Mouse (Mus musculus) forebrain, embryonic 15.5 days (tissue): ENCODE results near the gene Rasgef1a. TPM values are rescaled to one million over a fixed set of nuclear protein-coding genes. Genes with fewer than 3 reads are reported as not detected.
A peak's percentile ranks its signal among the peaks of the same experiment; 100 is the strongest.

Experiments used
- ATAC-seq: fragments of 200-750 bp; cut with Nextera tagmentation; replicated peaks from 2 replicates; pipeline ENCODE4 v1.8.0; 2017; ENCODE audit warnings: mild to moderate bottlenecking, moderate TSS enrichment, moderate library complexity
- H3K27ac ChIP-seq: fragments of 300-500 bp; sonication (generic); replicated peaks from 2 replicates; pipeline ENCODE4 v1.5.1; 2015; ENCODE audit warnings: mild to moderate bottlenecking, inconsistent platforms
- H3K27me3 ChIP-seq: fragments of 300-500 bp; sonication (generic); 2 replicates; pipeline ENCODE4 v1.6.1; 2015; ENCODE audit warnings: inconsistent platforms
- H3K36me3 ChIP-seq: fragments of 300-500 bp; sonication (generic); 2 replicates; pipeline ENCODE4 v1.6.1; 2015; ENCODE audit warnings: mild to moderate bottlenecking, inconsistent platforms
- H3K4me1 ChIP-seq: fragments of 300-500 bp; sonication (generic); 2 replicates; pipeline ENCODE4 v1.6.1; 2015; ENCODE audit warnings: inconsistent platforms
- H3K4me2 ChIP-seq: fragments of 300-500 bp; sonication (generic); replicated peaks from 2 replicates; pipeline ENCODE4 v1.6.1; 2015; ENCODE audit warnings: mild to moderate bottlenecking, inconsistent platforms
- H3K4me3 ChIP-seq: fragments of 300-500 bp; sonication (generic); 2 replicates; pipeline ENCODE4 v1.5.1; 2015; ENCODE audit warnings: mild to moderate bottlenecking, inconsistent platforms
- H3K9ac ChIP-seq: fragments of 300-500 bp; sonication (generic); replicated peaks from 2 replicates; pipeline ENCODE4 v1.6.1; 2015; ENCODE audit warnings: mild to moderate bottlenecking, inconsistent platforms
- H3K9me3 ChIP-seq: fragments of 300-500 bp; sonication (generic); 2 replicates; pipeline ENCODE4 v1.6.1; 2016; ENCODE audit warnings: inconsistent platforms
- WGBS: fragments of 180-500 bp; shearing (Covaris S2); methylation state at CpG from one replicate; pipeline ENCODE4 v1.1.7; 2015; ENCODE audit warnings: mixed read lengths; 5-methylcytosine and 5-hydroxymethylcytosine counted together
- polyA plus RNA-seq: library from polyadenylated mRNA; unstranded; fragments of >200 nt; fragmentation: Nextera tagmentation; extraction: Ambion mirVana; gene quantifications from 2 replicates; pipeline ENCODE4 v1.2.1, GENCODE M21; 2015

The Rasgef1a gene
- 3.7 and 4.1 TPM in 2 replicates for polyA plus RNA-seq

GRCm38 (mm10) chr6:118010756-118011615 lies at the start of gene Rasgef1a:
Gene Rasgef1a, plus strand, starts transcription at chr6:118011438.
- H3K4me1 ChIP-seq = peaks cover 23% of the 10 kb centered on the region
- H3K9ac ChIP-seq = peak within 1 kb of the TSS; percentile 51
- H3K36me3 ChIP-seq = no peaks in the 10 kb centered on the region
- peak within 1 kb of the TSS; percentile 50 for H3K4me3 ChIP-seq
- 0 out of 2 replicates have a peak within 1 kb of the TSS, but pooled peaks have one; percentile 11 for H3K27ac ChIP-seq
- H3K27me3 ChIP-seq = peaks cover 14% of the 10 kb centered on the region; the same call in 1 of the 2 replicates
- H3K4me2 ChIP-seq = peak within 1 kb of the TSS; percentile 71
- no peaks in the 10 kb centered on the region for H3K9me3 ChIP-seq
- WGBS = 11% methylated on average over 57 of the region's 70 CpGs
- peak; percentile 56; the same call in 1 of the 2 replicates for ATAC-seq

DNA sequence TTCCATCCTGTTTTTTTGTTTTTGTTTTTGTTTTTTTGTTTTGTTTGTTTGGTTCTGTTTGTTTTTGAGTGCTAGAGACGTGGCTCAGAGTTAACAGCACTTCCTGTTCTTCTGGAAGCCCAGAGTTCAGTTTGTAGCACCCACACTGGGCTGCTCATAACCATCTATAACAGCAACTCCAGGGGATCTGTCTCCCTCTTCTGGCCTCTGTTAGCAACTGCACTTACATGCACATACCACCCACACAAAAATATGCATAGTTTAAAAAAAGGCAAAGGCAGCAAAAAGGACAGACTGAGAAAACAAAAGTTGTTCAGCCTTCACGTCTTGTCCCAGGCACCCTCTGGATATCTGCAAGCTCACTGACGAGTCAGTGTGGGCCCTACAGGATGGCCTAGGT lies 48.0 kb upstream of the Rasgef1a start:
- no peak overlapping the region for H3K9ac ChIP-seq
- WGBS = 82% methylated on average over 3 of the region's 3 CpGs

DNA sequence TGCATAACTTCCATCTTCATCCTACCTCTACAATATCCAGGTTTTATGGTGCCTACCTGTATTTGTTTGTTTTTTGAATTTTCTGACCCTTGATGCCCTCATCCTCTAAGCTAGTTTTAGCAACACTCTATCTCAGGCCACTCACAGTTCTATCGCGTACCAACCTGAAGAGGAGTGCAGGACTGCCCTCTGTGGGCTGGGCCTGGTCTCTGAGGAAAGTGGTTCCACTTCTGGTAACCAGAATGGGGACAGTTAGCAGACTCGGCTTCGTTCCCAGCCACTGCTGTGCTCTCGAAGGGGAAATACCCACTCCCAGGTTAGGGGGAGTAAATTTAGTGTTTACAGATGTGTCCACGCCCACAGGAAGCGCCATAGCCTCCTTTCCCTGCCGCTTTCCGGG lies 44.5 kb upstream of the Rasgef1a start:
- no peak overlapping the region for H3K4me3 ChIP-seq
- no peak overlapping the region for H3K9ac ChIP-seq
- H3K36me3 ChIP-seq = no peaks in the 10 kb centered on the region
- 66% methylated on average over 9 of the region's 9 CpGs for WGBS
- no peaks in the 10 kb centered on the region; the same call in 1 of the 2 replicates for H3K9me3 ChIP-seq
- no peaks in the 10 kb centered on the region for H3K4me1 ChIP-seq
- ATAC-seq = no peak
- no peak overlapping the region for H3K27ac ChIP-seq
- no peaks in the 10 kb centered on the region for H3K27me3 ChIP-seq
- H3K4me2 ChIP-seq = no peak overlapping the region

More for the DNA sequence above, 48.0 kb upstream of the Rasgef1a start:
- H3K27ac ChIP-seq = no peak overlapping the region
- H3K4me2 ChIP-seq = no peak overlapping the region
- no peaks in the 10 kb centered on the region for H3K4me1 ChIP-seq
- no peaks in the 10 kb centered on the region for H3K36me3 ChIP-seq
- no peaks in the 10 kb centered on the region; the same call in 1 of the 2 replicates for H3K9me3 ChIP-seq
- H3K4me3 ChIP-seq = no peak overlapping the region
- ATAC-seq = no peak
- no peaks in the 10 kb centered on the region for H3K27me3 ChIP-seq

DNA sequence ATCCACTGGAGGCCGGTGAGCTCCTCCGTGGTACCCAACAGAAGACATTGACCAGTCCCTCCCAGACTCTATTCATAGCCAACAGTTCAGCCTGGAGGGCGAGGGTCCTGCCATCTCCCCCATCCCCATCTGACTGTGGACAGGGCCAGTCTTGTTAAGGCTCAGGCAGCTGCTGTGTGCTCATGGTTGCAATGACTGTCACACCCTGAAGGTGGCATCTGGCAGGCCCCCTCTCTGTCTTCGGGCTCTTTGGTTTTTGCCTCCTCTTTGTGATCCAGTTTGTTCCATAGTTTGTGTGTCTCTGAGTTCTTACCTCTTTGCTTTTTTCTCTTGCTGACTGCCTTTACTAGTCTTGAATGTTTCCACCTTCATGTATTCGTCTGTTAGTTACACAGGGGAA lies 24.1 kb upstream of the Rasgef1a start:
- ATAC-seq = no peak
- 59% methylated on average over 5 of the region's 5 CpGs for WGBS
- H3K27me3 ChIP-seq = no peaks in the 10 kb centered on the region

GRCm38 (mm10) chr6:117989209-117989608 lies 22.0 kb upstream of the Rasgef1a start:
- 93% methylated on average over 7 of the region's 7 CpGs for WGBS

More for the DNA sequence above, 24.1 kb upstream of the Rasgef1a start:
- H3K4me2 ChIP-seq = no peak overlapping the region
- no peak overlapping the region for H3K4me3 ChIP-seq
- no peak overlapping the region for H3K27ac ChIP-seq
- no peaks in the 10 kb centered on the region for H3K36me3 ChIP-seq
- H3K9ac ChIP-seq = no peak overlapping the region
- no peaks in the 10 kb centered on the region for H3K9me3 ChIP-seq
- no peaks in the 10 kb centered on the region for H3K4me1 ChIP-seq

DNA sequence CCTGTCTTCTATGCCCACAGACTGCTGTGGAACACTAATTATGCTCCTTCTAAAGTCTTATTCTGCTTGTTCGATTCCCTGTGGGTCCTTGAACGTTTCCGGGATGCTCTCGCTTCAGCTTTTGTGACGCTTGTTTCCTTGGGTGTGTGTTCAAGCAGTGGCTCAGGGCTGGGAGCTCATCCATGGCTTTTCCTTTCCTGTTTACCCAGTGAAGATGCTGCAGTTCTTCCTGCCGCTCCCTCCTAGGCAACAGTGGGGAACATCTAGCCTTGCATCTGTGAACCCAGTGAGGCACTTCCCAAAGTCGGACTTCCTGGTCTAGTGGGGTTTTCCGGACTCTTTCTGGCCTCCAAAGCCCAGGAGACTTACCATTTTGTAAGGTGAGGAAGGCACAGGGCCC lies 20.6 kb upstream of the Rasgef1a start:
- Histone ChIP-seq H3K9ac (no peak overlapping the region), H3K4me1 (no peaks in the 10 kb centered on the region), H3K4me3 (no peak overlapping the region), H3K27me3 (no peaks in the 10 kb centered on the region), H3K9me3 (no peaks in the 10 kb centered on the region), H3K27ac (no peak overlapping the region), H3K36me3 (no peaks in the 10 kb centered on the region), H3K4me2 (no peak overlapping the region)
- 81% methylated on average over 8 of the region's 8 CpGs for WGBS
- ATAC-seq = no peak

More at GRCm38 (mm10) chr6:117989209-117989608, 22.0 kb upstream of the Rasgef1a start:
- Histone ChIP-seq H3K27me3 (no peaks in the 10 kb centered on the region), H3K36me3 (no peaks in the 10 kb centered on the region), H3K27ac (no peak overlapping the region), H3K4me2 (no peak overlapping the region), H3K9ac (no peak overlapping the region), H3K9me3 (no peaks in the 10 kb centered on the region), H3K4me3 (no peak overlapping the region), H3K4me1 (no peaks in the 10 kb centered on the region)
- no peak for ATAC-seq

GRCm38 (mm10) chr6:117991297-117991696 lies 19.9 kb upstream of the Rasgef1a start:
- H3K4me3 ChIP-seq = no peak overlapping the region
- 73% methylated on average over 7 of the region's 7 CpGs for WGBS
- H3K9me3 ChIP-seq = no peaks in the 10 kb centered on the region
- H3K4me1 ChIP-seq = no peaks in the 10 kb centered on the region
- H3K9ac ChIP-seq = no peak overlapping the region
- H3K4me2 ChIP-seq = no peak overlapping the region
- no peak for ATAC-seq
- no peaks in the 10 kb centered on the region for H3K36me3 ChIP-seq
- no peaks in the 10 kb centered on the region for H3K27me3 ChIP-seq
- H3K27ac ChIP-seq = no peak overlapping the region

GRCm38 (mm10) chr6:117991928-117992327 lies 19.3 kb upstream of the Rasgef1a start:
- no peak overlapping the region for H3K27ac ChIP-seq
- H3K36me3 ChIP-seq = no peaks in the 10 kb centered on the region
- no peak overlapping the region for H3K9ac ChIP-seq
- no peak for ATAC-seq
- H3K4me1 ChIP-seq = no peaks in the 10 kb centered on the region
- no peak overlapping the region for H3K4me2 ChIP-seq
- no peak overlapping the region for H3K4me3 ChIP-seq
- WGBS = 66% methylated on average over 8 of the region's 8 CpGs
- H3K9me3 ChIP-seq = no peaks in the 10 kb centered on the region
- no peaks in the 10 kb centered on the region for H3K27me3 ChIP-seq

GRCm38 (mm10) chr6:117995168-117995567 lies 16.1 kb upstream of the Rasgef1a start:
- H3K27ac ChIP-seq = no peak overlapping the region
- no peak overlapping the region for H3K4me2 ChIP-seq
- no peak overlapping the region for H3K4me3 ChIP-seq
- no peaks in the 10 kb centered on the region for H3K4me1 ChIP-seq
- H3K9me3 ChIP-seq = no peaks in the 10 kb centered on the region
- H3K9ac ChIP-seq = no peak overlapping the region
- 58% methylated on average over 9 of the region's 9 CpGs for WGBS
- H3K27me3 ChIP-seq = no peaks in the 10 kb centered on the region
- H3K36me3 ChIP-seq = no peaks in the 10 kb centered on the region
- ATAC-seq = no peak

DNA sequence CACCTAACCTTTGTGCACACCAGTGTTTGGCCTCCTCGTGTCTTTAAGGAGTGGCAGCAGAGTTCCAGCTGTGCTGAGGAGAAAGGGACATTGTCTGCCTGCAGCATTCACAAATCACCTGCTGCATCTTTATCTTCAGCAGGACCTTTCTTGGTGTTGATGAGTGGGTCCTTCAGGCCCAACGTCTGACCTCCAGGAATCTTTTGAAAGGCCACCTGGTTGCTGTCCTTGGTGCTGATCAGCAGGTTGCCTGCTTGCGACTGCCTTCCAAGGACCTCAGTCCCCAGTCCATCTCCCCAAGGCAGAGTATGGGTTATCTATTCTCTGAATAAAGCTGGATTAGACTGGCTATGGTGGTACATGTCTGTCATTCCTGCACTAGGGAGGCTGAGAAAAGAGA lies 10.0 kb upstream of the Rasgef1a start:
- H3K4me1 ChIP-seq = no peaks in the 10 kb centered on the region
- 9% methylated on average over 3 of the region's 3 CpGs for WGBS
- no peaks in the 10 kb centered on the region for H3K27me3 ChIP-seq
- H3K36me3 ChIP-seq = no peaks in the 10 kb centered on the region
- no peak overlapping the region for H3K4me2 ChIP-seq
- no peaks in the 10 kb centered on the region for H3K9me3 ChIP-seq
- ATAC-seq = no peak
- no peak overlapping the region for H3K9ac ChIP-seq
- no peak overlapping the region for H3K4me3 ChIP-seq
- no peak overlapping the region for H3K27ac ChIP-seq

GRCm38 (mm10) chr6:118007302-118007701 lies 3.9 kb upstream of the Rasgef1a start:
- no peak overlapping the region for H3K4me3 ChIP-seq
- H3K4me2 ChIP-seq = no peak overlapping the region
- no peak overlapping the region for H3K27ac ChIP-seq
- peaks cover 11% of the 10 kb centered on the region; the same call in 1 of the 2 replicates for H3K4me1 ChIP-seq
- no peak for ATAC-seq
- no peaks in the 10 kb centered on the region for H3K9me3 ChIP-seq
- no peaks in the 10 kb centered on the region for H3K36me3 ChIP-seq
- peaks cover 13% of the 10 kb centered on the region; the same call in 1 of the 2 replicates for H3K27me3 ChIP-seq
- 54% methylated on average over 5 of the region's 5 CpGs for WGBS
- H3K9ac ChIP-seq = no peak overlapping the region

- Histone ChIP-seq H3K27ac (no peak overlapping the region), H3K9me3 (no peaks in the 10 kb centered on the region), H3K4me3 (no peak overlapping the region), H3K4me2 (no peak overlapping the region), H3K36me3 (no peaks in the 10 kb centered on the region), H3K4me1 (peaks cover 11% of the 10 kb centered on the region; the same call in 1 of the 2 replicates), H3K9ac (no peak overlapping the region), H3K27me3 (peaks cover 14% of the 10 kb centered on the region; the same call in 1 of the 2 replicates)
- WGBS = 80% methylated on average over 4 of the region's 4 CpGs
- ATAC-seq = no peak
Measured at GRCm38 (mm10) chr6:118007843-118008539, 3.2 kb upstream of the Rasgef1a start.
